Mouse (Mus musculus): ENCODE measurements around the gene Rcbtb1.
A peak's percentile ranks its signal among the peaks of the same experiment; 100 is the strongest.
"Not testable (repeated sequence)": the region's sequence is repeated elsewhere in the genome, so short reads cannot be mapped to it uniquely, and the experiment has no call there.

Gene Rcbtb1

GRCm38 (mm10) chr14:59200711-59201603 is at the start of gene Rcbtb1:
Rcbtb1 (plus strand) TSS chr14:59201209.
- peak; percentile 84 for DNase-seq (ENCODE audit: low read depth, low spot score)

- peak; percentile 1 for DNase-seq (ENCODE audit: low read depth, low spot score)
These were observed 45.4 kb upstream of the Rcbtb1 start for GRCm38 (mm10) chr14:59155589-59155988.

- no peak for DNase-seq (ENCODE audit: low read depth, low spot score)
These were observed 43.9 kb upstream of the Rcbtb1 start for GRCm38 (mm10) chr14:59157016-59157698.

- no peak for DNase-seq (ENCODE audit: low read depth, low spot score)
These were observed 22.4 kb upstream of the Rcbtb1 start, which contains the start of gene Gm5142 for GRCm38 (mm10) chr14:59178649-59179048. Gm5142 (minus strand) TSS chr14:59178749.

- no peak for DNase-seq (ENCODE audit: low read depth, low spot score)
These were observed 18.3 kb upstream of the Rcbtb1 start for GRCm38 (mm10) chr14:59182732-59183131.

- DNase-seq (ENCODE audit: low read depth, low spot score): no peak
These were observed 15.5 kb upstream of the Rcbtb1 start for GRCm38 (mm10) chr14:59185514-59185913.

GRCm38 (mm10) chr14:59186121-59186520 is 14.9 kb upstream of the Rcbtb1 start:
- DNase-seq (ENCODE audit: low read depth, low spot score): no peak

GRCm38 (mm10) chr14:59201604-59202215 is 701 bp downstream of the Rcbtb1 start:
- no peak for DNase-seq (ENCODE audit: low read depth, low spot score)

- DNase-seq (ENCODE audit: low read depth, low spot score): no peak
These were observed 4.5 kb downstream of the Rcbtb1 start for GRCm38 (mm10) chr14:59205461-59205860.

- DNase-seq (ENCODE audit: low read depth, low spot score): no peak
These were observed 5.1 kb downstream of the Rcbtb1 start for GRCm38 (mm10) chr14:59205976-59206583.

GRCm38 (mm10) chr14:59209003-59209402 is 8.0 kb downstream of the Rcbtb1 start:
- no peak for DNase-seq (ENCODE audit: low read depth, low spot score)

- DNase-seq (ENCODE audit: low read depth, low spot score): no peak
These were observed 8.8 kb downstream of the Rcbtb1 start for GRCm38 (mm10) chr14:59209816-59210215.

GRCm38 (mm10) chr14:59219241-59219640 is 18.2 kb downstream of the Rcbtb1 start:
- DNase-seq (ENCODE audit: low read depth, low spot score): no peak

GRCm38 (mm10) chr14:59226240-59226639 is 25.2 kb downstream of the Rcbtb1 start:
- DNase-seq (ENCODE audit: low read depth, low spot score): no peak

- DNase-seq (ENCODE audit: low read depth, low spot score): no peak
These were observed 28.8 kb downstream of the Rcbtb1 start for GRCm38 (mm10) chr14:59229822-59230221.

- no peak for DNase-seq (ENCODE audit: low read depth, low spot score)
These were observed 29.4 kb downstream of the Rcbtb1 start for GRCm38 (mm10) chr14:59230331-59230966.

- no peak for DNase-seq (ENCODE audit: low read depth, low spot score)
These were observed 31.0 kb downstream of the Rcbtb1 start for GRCm38 (mm10) chr14:59232003-59232402.

GRCm38 (mm10) chr14:59233635-59234034 is 32.6 kb downstream of the Rcbtb1 start:
- DNase-seq (ENCODE audit: low read depth, low spot score): no peak

GRCm38 (mm10) chr14:59250350-59250749 is 49.3 kb downstream of the Rcbtb1 start:
- not testable (repeated sequence) for DNase-seq (ENCODE audit: low read depth, low spot score)

- DNase-seq (ENCODE audit: low read depth, low spot score): not testable (repeated sequence)
These were observed 54.9 kb downstream of the Rcbtb1 start for GRCm38 (mm10) chr14:59255861-59256260.

GRCm38 (mm10) chr14:59260056-59260455 is 59.0 kb downstream of the Rcbtb1 start, which contains the start of gene Gm6904:
Gm6904 (minus strand) TSS chr14:59260216.
- no peak for DNase-seq (ENCODE audit: low read depth, low spot score)
